Mouse (Mus musculus) embryonic facial prominence, embryonic 10.5 days (tissue): ENCODE data around the gene Msrb1. TPM values are rescaled to one million over a fixed set of nuclear protein-coding genes. Genes with fewer than 3 reads are reported as not detected.

Experiments
- DNase-seq: peaks from one replicate; pipeline ENCODE4 v3.0.0-alpha.2; 2017; ENCODE audit warnings: low spot score
- H3K27ac ChIP-seq: fragments of 300-500 bp; sonication (generic); replicated peaks from 2 replicates; pipeline ENCODE4 v1.5.1; 2016; ENCODE audit warnings: mild to moderate bottlenecking
- H3K27me3 ChIP-seq: fragments of 300-500 bp; sonication (generic); replicated peaks from 2 replicates; pipeline ENCODE4 v1.6.1; 2016; ENCODE audit warnings: low read depth, mild to moderate bottlenecking; ENCODE audit not compliant: poor library complexity, severe bottlenecking
- H3K36me3 ChIP-seq: fragments of 300-500 bp; sonication (generic); replicated peaks from 2 replicates; pipeline ENCODE4 v1.6.1; 2016; ENCODE audit warnings: mild to moderate bottlenecking, moderate library complexity
- H3K4me1 ChIP-seq: fragments of 300-500 bp; sonication (generic); 2 replicates; pipeline ENCODE4 v1.6.1; 2016
- H3K4me3 ChIP-seq: fragments of 300-500 bp; sonication (generic); 2 replicates; pipeline ENCODE4 v1.5.1; 2016; ENCODE audit warnings: mild to moderate bottlenecking, moderate library complexity
- H3K9me3 ChIP-seq: fragments of 300-500 bp; sonication (generic); 2 replicates; pipeline ENCODE4 v1.6.1; 2016; ENCODE audit warnings: mild to moderate bottlenecking
- WGBS: fragments of 180-500 bp; shearing (Covaris S2); methylation state at CpG from one replicate; pipeline ENCODE4 v1.1.7; 2016; 5-methylcytosine and 5-hydroxymethylcytosine counted together
- polyA plus RNA-seq: library from polyadenylated mRNA; unstranded; fragments of >200 nt; fragmentation: Nextera tagmentation; extraction: Ambion mirVana; gene quantifications from 2 replicates; pipeline ENCODE4 v1.2.1, GENCODE M21; 2016

The Msrb1 gene
- 21.6 and 24.6 TPM in 2 replicates for polyA plus RNA-seq

GRCm38 (mm10) chr17:24736330-24737051 is at the start of gene Msrb1:
TSS of gene Msrb1 (plus strand) at chr17:24736642.
- H3K27ac ChIP-seq: peak within 1 kb of the TSS; percentile 82
- 2% methylated on average over 29 of the region's 29 CpGs for WGBS

GRCm38 (mm10) chr17:24687146-24687595 is 49.3 kb upstream of the Msrb1 start:
- peak overlapping the region; percentile 50 for H3K4me3 ChIP-seq
- no peak overlapping the region for H3K27ac ChIP-seq
- peak; percentile 63 for DNase-seq
- H3K36me3 ChIP-seq: peaks cover 9% of the 10 kb centered on the region
- H3K9me3 ChIP-seq: no peaks in the 10 kb centered on the region
- H3K27me3 ChIP-seq: peaks cover 58% of the 10 kb centered on the region
- WGBS: 2% methylated on average over 25 of the region's 25 CpGs
- peaks cover 31% of the 10 kb centered on the region for H3K4me1 ChIP-seq

More at GRCm38 (mm10) chr17:24736330-24737051, at the start of gene Msrb1:
- H3K27me3 ChIP-seq: peaks cover 15% of the 10 kb centered on the region; the same call in 1 of the 2 replicates
- H3K4me3 ChIP-seq: peak within 1 kb of the TSS; percentile 79
- peaks cover 11% of the 10 kb centered on the region; the same call in 1 of the 2 replicates for H3K36me3 ChIP-seq
- DNase-seq: peak; percentile 96
- H3K9me3 ChIP-seq: no peaks in the 10 kb centered on the region
- peaks cover 23% of the 10 kb centered on the region for H3K4me1 ChIP-seq

DNA sequence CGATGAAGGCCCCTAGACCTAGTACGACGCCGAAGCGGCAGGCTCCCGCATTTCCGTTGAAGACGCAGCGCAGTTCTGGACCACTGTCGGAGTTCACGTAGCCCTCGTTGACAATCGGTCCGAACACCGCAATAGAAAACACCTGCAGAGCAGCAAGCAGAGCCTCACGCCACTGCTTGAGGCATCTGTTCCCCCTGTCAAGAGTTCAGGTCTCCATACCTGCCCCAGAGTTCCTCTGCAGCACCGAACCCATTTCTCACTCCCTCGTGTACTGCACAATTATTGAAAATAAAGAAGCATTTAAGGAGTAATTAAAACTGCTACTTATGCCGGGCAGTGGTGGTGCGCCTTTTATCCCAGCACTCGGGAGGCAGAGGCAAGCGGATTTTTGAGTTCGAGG is 48.8 kb upstream of the Msrb1 start:
- Histone ChIP-seq H3K9me3 (no peaks in the 10 kb centered on the region), H3K36me3 (peaks cover 9% of the 10 kb centered on the region), H3K4me3 (peak overlapping the region; percentile 50), H3K27ac (no peak overlapping the region), H3K4me1 (peaks cover 31% of the 10 kb centered on the region), H3K27me3 (peaks cover 58% of the 10 kb centered on the region)
- no peak for DNase-seq
- WGBS: 18% methylated on average over 23 of the region's 23 CpGs

DNA sequence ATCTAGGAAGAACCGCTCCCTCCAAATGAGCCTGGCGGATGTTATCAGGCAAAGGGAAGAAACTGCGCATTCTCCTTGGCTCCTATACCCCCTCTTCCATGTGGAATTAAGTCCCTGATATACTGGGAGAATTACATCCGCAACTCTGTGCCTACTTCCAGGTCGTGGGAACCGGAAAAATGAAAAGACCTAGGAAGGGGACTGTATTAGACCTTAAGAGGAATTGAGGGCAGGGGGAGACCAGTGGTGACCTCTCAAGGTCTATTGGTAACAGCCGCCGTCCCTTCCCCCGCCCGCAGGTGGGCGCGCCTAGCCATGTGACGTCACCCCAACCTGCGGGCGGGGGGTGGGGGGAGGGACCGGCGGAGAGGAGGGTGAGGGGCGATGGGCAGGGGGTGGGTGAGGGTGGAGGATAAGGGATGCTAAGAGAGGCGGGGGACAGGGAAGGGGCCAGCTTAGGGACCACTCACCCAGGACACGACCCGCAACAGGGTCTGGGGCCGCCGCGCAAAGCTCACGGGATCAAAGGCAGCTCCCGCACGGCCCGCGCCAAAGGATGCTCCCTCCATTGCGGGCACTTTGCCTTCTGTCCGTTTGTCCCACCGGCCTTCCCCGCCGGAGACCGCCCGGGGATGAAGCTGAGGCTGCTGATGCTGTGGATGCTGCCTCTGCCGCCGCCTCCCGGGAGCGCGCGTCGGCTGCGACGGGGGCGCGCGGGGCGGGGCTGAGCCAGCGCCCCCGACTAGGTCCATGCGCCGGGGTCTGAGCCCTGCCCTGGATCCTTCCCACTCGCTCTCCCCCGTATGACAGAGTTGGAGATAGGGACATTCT is 47.0 kb upstream of the Msrb1 start, which contains the start of gene Syngr3:
Gene Syngr3 (minus strand): TSS at position 705 of the 831 bp plus-strand sequence.
- H3K27me3 ChIP-seq: peaks cover 58% of the 10 kb centered on the region

GRCm38 (mm10) chr17:24692385-24692784 is 44.1 kb upstream of the Msrb1 start:
- H3K4me1 ChIP-seq: peaks cover 44% of the 10 kb centered on the region
- H3K9me3 ChIP-seq: no peaks in the 10 kb centered on the region
- DNase-seq: no peak
- H3K27me3 ChIP-seq: peaks cover 42% of the 10 kb centered on the region
- H3K27ac ChIP-seq: no peak overlapping the region
- 91% methylated on average over 5 of the region's 5 CpGs for WGBS
- H3K36me3 ChIP-seq: peaks cover 23% of the 10 kb centered on the region
- H3K4me3 ChIP-seq: no peak overlapping the region

More for the DNA sequence above, 47.0 kb upstream of the Msrb1 start, which contains the start of gene Syngr3:
- H3K27ac ChIP-seq: peak within 1 kb of the TSS; percentile 66
- H3K36me3 ChIP-seq: peaks cover 23% of the 10 kb centered on the region
- H3K4me3 ChIP-seq: peak within 1 kb of the TSS; percentile 80
- no peaks in the 10 kb centered on the region for H3K9me3 ChIP-seq
- peaks cover 35% of the 10 kb centered on the region for H3K4me1 ChIP-seq
- DNase-seq: peak; percentile 57
- WGBS: under 1% methylated on average over 55 of the region's 55 CpGs

GRCm38 (mm10) chr17:24695326-24696010 is 41.0 kb upstream of the Msrb1 start:
- no peaks in the 10 kb centered on the region for H3K9me3 ChIP-seq
- peaks cover 39% of the 10 kb centered on the region for H3K4me1 ChIP-seq
- WGBS: 7% methylated on average over 51 of the region's 51 CpGs
- no peak for DNase-seq
- H3K36me3 ChIP-seq: peaks cover 36% of the 10 kb centered on the region
- H3K27me3 ChIP-seq: peaks cover 16% of the 10 kb centered on the region
- H3K27ac ChIP-seq: peak overlapping the region; percentile 93
- peak overlapping the region; percentile 91 for H3K4me3 ChIP-seq

DNA sequence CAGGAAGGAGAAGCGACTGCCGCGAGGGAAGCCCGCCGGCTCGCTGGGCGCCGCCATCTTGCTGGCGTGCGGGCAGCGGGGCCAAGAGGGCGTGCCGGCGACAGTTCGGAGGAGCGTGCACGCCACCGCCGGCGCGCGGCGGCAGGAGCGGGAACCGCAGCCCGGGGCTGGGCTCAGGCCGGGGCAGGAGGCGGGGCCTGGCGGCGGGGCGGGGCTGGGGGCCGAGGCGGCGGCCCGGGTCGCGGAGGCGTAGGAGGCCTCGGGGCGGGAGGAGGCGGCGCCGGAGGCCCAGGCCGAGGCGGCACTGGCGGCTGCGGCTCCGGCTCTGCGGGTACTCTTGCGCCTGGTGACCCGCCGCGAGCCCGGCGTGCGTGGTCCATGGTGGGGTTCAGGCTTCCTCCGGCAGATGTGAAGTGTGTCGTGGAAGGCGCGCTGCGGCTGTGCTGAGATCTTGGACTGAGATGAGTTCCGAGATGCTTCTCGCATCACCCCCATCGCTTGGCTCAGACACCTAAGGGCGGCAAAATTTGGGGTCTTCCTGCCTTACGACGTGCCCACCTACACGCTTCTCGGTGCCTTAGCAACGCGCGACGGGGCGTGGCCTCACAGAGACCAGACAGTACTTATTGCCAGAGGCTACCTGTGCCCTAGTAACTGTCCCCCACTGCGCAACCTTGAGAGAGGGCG is 40.3 kb upstream of the Msrb1 start, which contains the start of the genes Gfer and Noxo1:
Gene Gfer (minus strand): TSS at position 146 of the 687 bp plus-strand sequence.
Gene Noxo1 (plus strand): TSS at position 224 of the 687 bp plus-strand sequence.
- H3K27me3 ChIP-seq: peaks cover 9% of the 10 kb centered on the region
- no peaks in the 10 kb centered on the region for H3K9me3 ChIP-seq
- H3K36me3 ChIP-seq: peaks cover 43% of the 10 kb centered on the region
- H3K27ac ChIP-seq: peak within 1 kb of the TSS; percentile 93
- peaks cover 39% of the 10 kb centered on the region for H3K4me1 ChIP-seq
- WGBS: under 1% methylated on average over 76 of the region's 76 CpGs
- H3K4me3 ChIP-seq: peak within 1 kb of the TSS; percentile 91
- peak; percentile 94 for DNase-seq

DNA sequence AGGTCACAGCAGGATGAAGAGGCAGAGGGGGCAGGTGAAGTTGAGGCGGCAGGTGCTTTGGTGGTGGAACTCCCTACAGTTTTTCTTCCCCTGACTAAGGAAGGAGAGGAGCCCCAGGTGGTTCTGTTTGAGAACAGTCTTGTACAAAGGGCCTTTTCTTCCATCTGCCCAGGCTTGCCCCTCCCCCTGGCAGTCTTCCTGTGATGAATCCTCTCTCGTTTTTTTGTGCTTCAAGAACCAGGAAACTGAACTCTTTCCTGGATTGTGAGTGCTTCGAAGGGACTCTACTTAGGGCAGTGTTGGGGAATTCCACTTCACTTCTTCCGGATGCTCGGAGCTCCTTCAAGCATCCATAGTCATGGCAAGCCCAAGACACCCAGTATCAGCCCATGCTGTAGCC is 38.5 kb upstream of the Msrb1 start:
- Histone ChIP-seq H3K4me1 (peaks cover 39% of the 10 kb centered on the region), H3K4me3 (no peak overlapping the region), H3K27ac (no peak overlapping the region), H3K36me3 (peaks cover 50% of the 10 kb centered on the region), H3K27me3 (0 out of 2 replicates have a peak, but pooled peaks cover 5% of the 10 kb centered on the region), H3K9me3 (no peaks in the 10 kb centered on the region)
- DNase-seq: no peak
- 18% methylated on average over 5 of the region's 5 CpGs for WGBS

- H3K4me1 ChIP-seq: peaks cover 39% of the 10 kb centered on the region
- 0 out of 2 replicates have a peak, but pooled peaks cover 5% of the 10 kb centered on the region for H3K27me3 ChIP-seq
- 66% methylated on average over 9 of the region's 9 CpGs for WGBS
- H3K9me3 ChIP-seq: no peaks in the 10 kb centered on the region
- H3K36me3 ChIP-seq: peaks cover 51% of the 10 kb centered on the region
- H3K4me3 ChIP-seq: peak overlapping the region; percentile 14; the same call in 1 of the 2 replicates
- no peak overlapping the region for H3K27ac ChIP-seq
- DNase-seq: no peak
Observed at GRCm38 (mm10) chr17:24698715-24699114, 37.7 kb upstream of the Msrb1 start.

- H3K4me1 ChIP-seq: peaks cover 35% of the 10 kb centered on the region
- DNase-seq: no peak
- peaks cover 53% of the 10 kb centered on the region for H3K36me3 ChIP-seq
- 0 out of 2 replicates have a peak, but pooled peaks cover 5% of the 10 kb centered on the region for H3K27me3 ChIP-seq
- no peak overlapping the region for H3K27ac ChIP-seq
- H3K4me3 ChIP-seq: no peak overlapping the region
- no peaks in the 10 kb centered on the region for H3K9me3 ChIP-seq
- WGBS: 79% methylated on average over 2 of the region's 2 CpGs
Observed at GRCm38 (mm10) chr17:24699473-24699872, 37.0 kb upstream of the Msrb1 start.

DNA sequence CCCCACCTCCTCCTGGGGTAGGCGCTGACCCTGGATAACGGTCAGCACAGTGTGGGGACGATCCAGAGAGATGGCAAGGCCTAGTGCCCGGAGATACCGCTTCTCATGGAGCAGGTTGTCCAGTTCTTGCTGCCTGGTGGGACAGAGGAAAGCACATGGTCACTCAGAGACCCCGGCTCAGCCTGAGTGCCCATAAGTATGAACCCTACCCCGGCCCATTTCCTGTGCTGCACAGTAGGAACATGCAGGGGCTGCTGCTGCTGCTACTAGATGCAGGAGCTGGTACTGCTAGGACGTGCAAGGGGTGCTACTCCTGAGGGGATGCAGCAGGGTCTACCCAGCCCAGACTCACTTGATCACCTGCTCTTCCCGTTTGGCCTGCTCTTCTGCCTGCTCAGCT is 35.2 kb upstream of the Msrb1 start:
- no peak for DNase-seq
- H3K9me3 ChIP-seq: no peaks in the 10 kb centered on the region
- no peak overlapping the region for H3K4me3 ChIP-seq
- H3K4me1 ChIP-seq: peaks cover 30% of the 10 kb centered on the region
- H3K27ac ChIP-seq: no peak overlapping the region
- 90% methylated on average over 9 of the region's 9 CpGs for WGBS
- H3K27me3 ChIP-seq: 0 out of 2 replicates have a peak, but pooled peaks cover 5% of the 10 kb centered on the region
- peaks cover 69% of the 10 kb centered on the region for H3K36me3 ChIP-seq
